Mouse (Mus musculus) embryonic fibroblast, embryonic 13.5 days (primary cell): ENCODE results near the gene Olfr91.

Source experiments
- CTCF ChIP-seq: IDR thresholded peaks from 2 replicates; pipeline ENCODE4 v1.5.1; 2011; ENCODE audit warnings: mild to moderate bottlenecking, control low read depth, low read length, moderate library complexity, borderline replicate concordance; ENCODE audit not compliant: insufficient read depth
- POLR2A ChIP-seq: IDR thresholded peaks from 2 replicates; pipeline ENCODE4 v1.6.1; 2011; ENCODE audit warnings: low read depth, mild to moderate bottlenecking, control low read depth, low read length, moderate library complexity

- TF ChIP-seq CTCF = no peak
- no peak for TF ChIP-seq POLR2A
Observed at GRCm38 (mm10) chr17:37062101-37062641, 35.9 kb downstream of the Olfr91 start.
